Mouse (Mus musculus) ES-E14 (cell line): Measurements from ENCODE around the gene B130006D01Rik. TPM values are rescaled to one million over a fixed set of nuclear protein-coding genes. Genes with fewer than 3 reads are reported as not detected.

Experiments
- DNase-seq: peaks from one replicate; pipeline ENCODE4 v3.0.0-alpha.2; 2013; ENCODE audit warnings: low read depth, low spot score
- H3K27ac ChIP-seq: 2 replicates; pipeline ENCODE4 v1.5.1; 2012; ENCODE audit warnings: low read depth, mild to moderate bottlenecking, low read length, moderate library complexity, mixed read lengths; ENCODE audit not compliant: poor library complexity, insufficient read depth, severe bottlenecking
- H3K36me3 ChIP-seq: 2 replicates; pipeline ENCODE4 v1.6.1; 2012; ENCODE audit warnings: mild to moderate bottlenecking, low read length, moderate library complexity, mixed read lengths; ENCODE audit not compliant: control insufficient read depth, poor library complexity, insufficient read depth, severe bottlenecking
- H3K4me1 ChIP-seq, 2 experiments: fragments of 150-350 bp in 1 of 2; sonication (generic) in 1 of 2; 2 replicates each; pipeline ENCODE4 v1.6.1; 2012; ENCODE audit warnings: low read length in 2 of 2, mild to moderate bottlenecking in 1 of 2, mixed read lengths in 1 of 2; ENCODE audit not compliant: control insufficient read depth in 2 of 2, insufficient read depth in 2 of 2, poor library complexity in 1 of 2
- H3K4me3 ChIP-seq, 2 experiments: fragments of 150-350 bp in 1 of 2; sonication (generic) in 1 of 2; 2 replicates each; pipeline ENCODE4 v1.5.1; 2012; ENCODE audit warnings: low read length in 2 of 2, low read depth in 1 of 2, mild to moderate bottlenecking in 1 of 2, mixed read lengths in 1 of 2; ENCODE audit not compliant: insufficient read depth in 1 of 2, poor library complexity in 1 of 2, severe bottlenecking in 1 of 2
- H3K9ac ChIP-seq: 2 replicates; pipeline ENCODE4 v1.6.1; 2012; ENCODE audit warnings: low read depth, mild to moderate bottlenecking, low read length, mixed read lengths; ENCODE audit not compliant: poor library complexity, insufficient read depth, severe bottlenecking
- H3K9me3 ChIP-seq: fragments of 150-350 bp; sonication (generic); 2 replicates; pipeline ENCODE4 v1.6.1; 2012; ENCODE audit warnings: low read depth, mild to moderate bottlenecking, low read length; ENCODE audit not compliant: control insufficient read depth, insufficient read depth
- CHD2 ChIP-seq: IDR thresholded peaks from 2 replicates; pipeline ENCODE4 v1.6.1; 2014; ENCODE audit warnings: mild to moderate bottlenecking, low read depth, low read length, inconsistent platforms
- HCFC1 ChIP-seq: IDR thresholded peaks from 2 replicates; pipeline ENCODE4 v1.6.1; 2012; ENCODE audit warnings: low read length, inconsistent platforms, borderline replicate concordance; ENCODE audit not compliant: insufficient read depth
- MAFK ChIP-seq: IDR thresholded peaks from 2 replicates; pipeline ENCODE4 v1.6.1; 2014; ENCODE audit warnings: mild to moderate bottlenecking, low read depth, low read length, inconsistent platforms; ENCODE audit not compliant: insufficient read depth
- ZC3H11A ChIP-seq: IDR thresholded peaks from 2 replicates; pipeline ENCODE4 v1.6.1; 2012; ENCODE audit warnings: low read depth, mild to moderate bottlenecking, inconsistent platforms, low read length, borderline replicate concordance
- ZNF384 ChIP-seq: IDR thresholded peaks from 2 replicates; pipeline ENCODE4 v1.6.1; 2012; ENCODE audit warnings: low read depth, low read length, inconsistent platforms
- in situ Hi-C, 2 experiments: fragments of 600-800 bp; cut with MboI; formaldehyde crosslinking; loops; one replicate each; pipeline ENCODE4 v1.15.1; 2025; ENCODE audit warnings: low sequenced_read_pairs in 2 of 2, inconsistent platforms in 1 of 2; ENCODE audit not compliant: unreplicated experiment in 2 of 2
- total RNA-seq: library from RNA; depleted of rRNA; stranded (reverse); fragments of 300-350 nt; gene quantifications from 2 replicates; pipeline ENCODE4 v1.2.3, GENCODE M21; 2012; rRNA removed

Gene B130006D01Rik
- total RNA-seq, 1 experiment, result 1.5 TPM

- H3K4me3 ChIP-seq, result no peak overlapping the region
- DNase-seq, result no peak
- peaks cover 8% of the 10 kb centered on the region; the same call in 1 of the 2 replicates for H3K36me3 ChIP-seq
- no peak overlapping the region for H3K27ac ChIP-seq
- H3K9me3 ChIP-seq, result no peaks in the 10 kb centered on the region
- in situ Hi-C loops, result no loop called here
- TF ChIP-seq CHD2 (no peak), ZC3H11A (no peak), MAFK (no peak), HCFC1 (no peak), ZNF384 (no peak)
- peaks cover 6 to 23% of the 10 kb centered on the region in 2 experiments for H3K4me1 ChIP-seq
- no peak overlapping the region for H3K9ac ChIP-seq
Measured at GRCm38 (mm10) chr11:95773264-95773663, 49.9 kb downstream of the B130006D01Rik start.

Other genes with a start within 250 kb of the B130006D01Rik start
- gene Nxph3, start 209.0 kb upstream of the B130006D01Rik start, total RNA-seq, result 2.4 and 5.5 TPM in 2 replicates
- gene Ngfr, start 135.9 kb upstream of the B130006D01Rik start, total RNA-seq, result 19.9 and 26.1 TPM in 2 replicates
- 693 and 831 TPM in 2 replicates for gene Phb, start 56.6 kb upstream of the B130006D01Rik start, total RNA-seq
- 26.9 and 47.0 TPM in 2 replicates for gene Zfp652, start 10.9 kb upstream of the B130006D01Rik start, total RNA-seq
- gene Phospho1, start 100.9 kb downstream of the B130006D01Rik start, total RNA-seq, result 1.8 and 2.6 TPM in 2 replicates
- gene Gngt2, start 113.6 kb downstream of the B130006D01Rik start, total RNA-seq, result 9.0 and 9.2 TPM in 2 replicates
- 1.3 and 1.8 TPM in 2 replicates for gene Abi3, start 118.9 kb downstream of the B130006D01Rik start, total RNA-seq
- gene B4galnt2, start 191.3 kb downstream of the B130006D01Rik start, total RNA-seq, result 1.5 and 2.3 TPM in 2 replicates